Mouse (Mus musculus): ENCODE data around the gene Gp1bb. TPM values are rescaled to one million over a fixed set of nuclear protein-coding genes. Genes with fewer than 3 reads are reported as not detected.
A peak's percentile ranks its signal among the peaks of the same experiment; 100 is the strongest.

The Gp1bb gene
- polyA plus RNA-seq, 1 experiment from 2014 or later, result 32.4 TPM

DNA sequence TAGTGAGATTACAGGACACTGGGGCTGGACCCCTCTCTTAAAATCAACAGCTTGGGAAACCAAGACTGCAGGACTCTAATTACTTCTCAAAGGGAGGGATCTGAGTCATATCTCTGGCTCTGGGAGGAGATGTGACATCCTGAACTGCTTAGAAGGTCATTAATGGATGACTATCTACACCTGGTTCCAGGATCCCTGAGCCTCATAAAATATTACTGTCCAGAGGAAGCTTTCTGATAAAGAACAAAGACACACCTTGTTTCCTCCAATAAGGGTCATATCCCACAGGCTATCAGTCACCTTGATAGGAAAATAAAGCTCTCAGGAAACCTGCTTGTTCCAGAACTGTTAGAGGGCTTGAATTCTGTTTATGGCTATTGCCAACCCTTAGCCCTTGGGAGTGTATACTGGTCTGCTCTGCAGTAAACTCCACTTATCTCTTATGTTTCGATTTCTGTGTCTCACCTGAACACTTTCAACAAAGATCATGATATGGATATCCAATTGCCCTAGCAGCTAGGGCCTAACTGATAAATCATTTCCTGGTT, 17.3 kb upstream of the Gp1bb start:
- ATAC-seq (ENCODE audit: low read depth) (no peak), DNase-seq (no peak)
- 49% methylated on average over 1 of the region's 1 CpGs for WGBS (ENCODE audit: insufficient replicate concordance)
- no peak overlapping the region for H3K9ac ChIP-seq
- no peaks in the 10 kb centered on the region for H3K36me3 ChIP-seq
- H3K27me3 ChIP-seq, result peaks cover 15% of the 10 kb centered on the region; the same call in 1 of the 2 replicates
- no peaks in the 10 kb centered on the region for H3K4me1 ChIP-seq (replicated peaks)
- H3K4me2 ChIP-seq, result no peak overlapping the region
- H3K4me3 ChIP-seq (replicated peaks), result no peak overlapping the region
- no peaks in the 10 kb centered on the region for H3K9me3 ChIP-seq (replicated peaks)
- no peak overlapping the region for H3K27ac ChIP-seq

DNA sequence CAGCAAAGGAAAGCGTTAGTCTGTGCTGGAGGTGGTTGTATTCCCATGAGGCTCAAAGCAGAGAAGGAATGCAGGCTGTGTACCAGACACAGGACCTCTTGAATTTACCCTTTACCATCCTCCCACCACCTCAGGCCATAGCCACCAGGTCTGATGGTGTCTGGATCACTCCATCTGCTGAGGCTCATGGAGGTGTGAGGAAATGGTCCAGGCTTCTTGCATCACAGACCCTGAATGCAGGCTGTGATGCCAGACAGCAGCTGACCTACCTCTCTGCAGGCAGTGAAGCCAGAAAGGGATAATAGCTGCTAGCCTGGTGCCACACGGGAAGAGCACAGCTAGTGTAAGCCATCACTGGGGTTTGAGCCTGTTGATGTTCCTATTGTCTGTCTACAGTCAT, 16.2 kb upstream of the Gp1bb start:
- 43% methylated on average over 2 of the region's 2 CpGs for WGBS (ENCODE audit: insufficient replicate concordance)
- no peaks in the 10 kb centered on the region for H3K36me3 ChIP-seq
- DNase-seq (no peak), ATAC-seq (ENCODE audit: low read depth) (no peak)
- H3K27me3 ChIP-seq, result peaks cover 21% of the 10 kb centered on the region; the same call in 1 of the 2 replicates
- no peaks in the 10 kb centered on the region for H3K9me3 ChIP-seq (replicated peaks)
- H3K4me3 ChIP-seq (replicated peaks), result no peak overlapping the region
- no peak overlapping the region for H3K9ac ChIP-seq
- no peaks in the 10 kb centered on the region for H3K4me1 ChIP-seq (replicated peaks)
- H3K4me2 ChIP-seq, result no peak overlapping the region
- H3K27ac ChIP-seq, result no peak overlapping the region

GRCm38 (mm10) chr16:18636804-18637203, 14.6 kb upstream of the Gp1bb start:
- peaks cover 34% of the 10 kb centered on the region for H3K27me3 ChIP-seq
- H3K4me3 ChIP-seq (replicated peaks), result no peak overlapping the region
- no peak for ATAC-seq (ENCODE audit: low read depth)
- no peak overlapping the region for H3K27ac ChIP-seq
- WGBS (ENCODE audit: insufficient replicate concordance), result 42% methylated on average over 3 of the region's 3 CpGs
- no peak overlapping the region for H3K9ac ChIP-seq
- no peaks in the 10 kb centered on the region for H3K9me3 ChIP-seq (replicated peaks)
- no peaks in the 10 kb centered on the region for H3K36me3 ChIP-seq
- H3K4me2 ChIP-seq, result no peak overlapping the region
- no peak for DNase-seq
- no peaks in the 10 kb centered on the region for H3K4me1 ChIP-seq (replicated peaks)

DNA sequence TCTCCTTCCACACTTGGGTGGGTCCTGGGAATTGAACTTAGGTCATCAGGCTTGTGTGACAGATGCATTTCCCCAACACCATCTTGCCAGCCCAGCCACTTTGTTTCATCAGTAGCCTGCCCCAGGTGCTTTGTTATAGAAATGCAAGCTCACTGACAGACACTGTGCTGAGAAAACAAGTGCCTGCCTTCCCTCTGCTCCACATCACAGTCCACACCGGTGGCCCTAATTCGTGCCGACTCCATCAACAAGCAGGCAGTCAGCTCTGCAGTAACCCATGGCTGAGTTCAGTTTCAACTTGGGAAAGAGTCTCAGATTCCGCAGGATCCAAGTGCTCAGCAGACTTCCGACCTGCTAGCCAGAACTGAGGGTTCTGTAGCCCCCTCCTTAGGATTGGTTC, 14.2 kb upstream of the Gp1bb start:
- no peaks in the 10 kb centered on the region for H3K4me1 ChIP-seq (replicated peaks)
- 68% methylated on average over 5 of the region's 5 CpGs for WGBS (ENCODE audit: insufficient replicate concordance)
- H3K27ac ChIP-seq, result no peak overlapping the region
- no peaks in the 10 kb centered on the region for H3K36me3 ChIP-seq
- no peak for ATAC-seq (ENCODE audit: low read depth)
- no peak for DNase-seq
- no peak overlapping the region for H3K9ac ChIP-seq
- no peaks in the 10 kb centered on the region for H3K9me3 ChIP-seq (replicated peaks)
- H3K4me3 ChIP-seq (replicated peaks), result no peak overlapping the region
- H3K27me3 ChIP-seq, result peaks cover 38% of the 10 kb centered on the region
- no peak overlapping the region for H3K4me2 ChIP-seq

DNA sequence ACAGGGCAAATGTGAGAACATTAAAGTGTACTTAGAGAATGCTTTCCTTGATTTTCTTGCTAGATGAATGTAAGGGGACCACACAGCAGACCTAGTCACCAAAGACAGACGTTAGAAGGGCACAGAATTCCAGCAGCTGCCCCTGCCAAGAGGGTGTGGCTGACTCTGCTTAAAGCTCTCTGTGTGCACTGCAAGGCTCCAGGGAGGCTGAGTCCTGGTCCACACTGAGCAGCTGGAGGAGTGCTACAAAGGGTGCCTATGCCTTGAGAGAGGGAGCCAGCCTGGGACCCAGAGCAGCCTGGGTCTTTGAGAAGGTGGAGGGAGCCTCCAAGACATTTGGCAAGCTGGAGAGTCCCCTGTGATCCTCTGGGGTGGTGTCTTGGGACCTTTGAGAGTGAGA, 11.1 kb upstream of the Gp1bb start:
- no peak overlapping the region for H3K27ac ChIP-seq
- H3K9me3 ChIP-seq (replicated peaks), result no peaks in the 10 kb centered on the region
- ATAC-seq (ENCODE audit: low read depth) (no peak), DNase-seq (no peak)
- no peaks in the 10 kb centered on the region for H3K36me3 ChIP-seq
- no peak overlapping the region for H3K4me3 ChIP-seq (replicated peaks)
- peaks cover 17% of the 10 kb centered on the region for H3K4me1 ChIP-seq (replicated peaks)
- no peak overlapping the region for H3K9ac ChIP-seq
- peaks cover 61% of the 10 kb centered on the region for H3K27me3 ChIP-seq
- no peak overlapping the region for H3K4me2 ChIP-seq
- WGBS (ENCODE audit: insufficient replicate concordance), result 45% methylated on average over 1 of the region's 1 CpGs

DNA sequence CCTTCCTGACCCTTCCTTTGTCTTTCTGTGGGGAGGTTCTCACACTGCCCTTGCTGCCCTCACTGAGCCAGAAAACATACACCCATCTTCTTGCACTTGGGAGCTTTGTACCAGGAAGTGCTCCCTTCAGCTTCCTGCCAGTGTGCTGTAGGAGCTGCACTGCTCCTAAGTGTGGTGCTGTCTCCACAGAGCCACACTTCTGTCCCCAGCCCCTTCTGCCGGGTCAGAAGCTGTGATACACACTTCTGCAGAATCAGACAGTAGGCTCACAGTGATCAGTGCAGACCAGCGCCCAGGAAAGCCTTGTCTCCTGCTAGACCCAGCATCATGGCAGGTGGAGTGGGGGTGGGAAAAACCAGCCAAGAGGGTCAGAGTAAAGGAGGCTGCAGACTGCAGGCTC, 10.6 kb upstream of the Gp1bb start:
- Histone ChIP-seq H3K4me2 (no peak overlapping the region), H3K9me3 (replicated peaks) (no peaks in the 10 kb centered on the region), H3K9ac (no peak overlapping the region), H3K4me1 (replicated peaks) (peaks cover 17% of the 10 kb centered on the region), H3K4me3 (replicated peaks) (no peak overlapping the region), H3K27ac (no peak overlapping the region), H3K36me3 (no peaks in the 10 kb centered on the region), H3K27me3 (peaks cover 65% of the 10 kb centered on the region)
- no peak for DNase-seq
- 37% methylated on average over 2 of the region's 2 CpGs for WGBS (ENCODE audit: insufficient replicate concordance)
- ATAC-seq (ENCODE audit: low read depth), result no peak

DNA sequence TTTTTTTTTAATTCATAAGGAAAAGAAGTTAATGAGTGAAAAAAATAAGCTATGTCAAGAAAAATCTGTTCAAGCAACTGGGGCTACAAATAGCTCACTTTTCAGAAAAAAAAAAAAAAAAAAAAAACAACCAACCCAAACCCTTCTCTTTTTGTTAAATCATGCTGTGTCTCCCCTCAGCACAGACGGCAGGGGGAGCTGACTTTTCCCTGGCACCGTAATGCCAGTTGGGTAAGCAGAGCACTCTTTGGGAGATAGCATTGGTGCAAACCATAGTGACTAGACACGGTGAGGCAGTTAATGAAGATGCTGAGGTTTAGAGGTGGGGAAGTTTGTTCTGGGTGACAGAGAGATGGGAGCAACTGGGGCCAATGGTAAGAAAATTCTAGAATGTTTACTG, 9.9 kb upstream of the Gp1bb start:
- Histone ChIP-seq H3K27ac (no peak overlapping the region), H3K27me3 (peaks cover 67% of the 10 kb centered on the region), H3K4me3 (replicated peaks) (no peak overlapping the region), H3K9me3 (replicated peaks) (no peaks in the 10 kb centered on the region), H3K4me1 (replicated peaks) (peaks cover 17% of the 10 kb centered on the region), H3K36me3 (no peaks in the 10 kb centered on the region), H3K9ac (no peak overlapping the region), H3K4me2 (no peak overlapping the region)
- WGBS (ENCODE audit: insufficient replicate concordance), result 48% methylated on average over 3 of the region's 3 CpGs
- no peak for DNase-seq
- no peak for ATAC-seq (ENCODE audit: low read depth)

GRCm38 (mm10) chr16:18631141-18631540, 8.9 kb upstream of the Gp1bb start:
- Histone ChIP-seq H3K36me3 (no peaks in the 10 kb centered on the region), H3K27ac (no peak overlapping the region), H3K27me3 (peaks cover 76% of the 10 kb centered on the region), H3K9me3 (replicated peaks) (no peaks in the 10 kb centered on the region), H3K9ac (no peak overlapping the region), H3K4me3 (replicated peaks) (no peak overlapping the region), H3K4me1 (replicated peaks) (peaks cover 24% of the 10 kb centered on the region), H3K4me2 (no peak overlapping the region)
- 47% methylated on average over 7 of the region's 7 CpGs for WGBS (ENCODE audit: insufficient replicate concordance)
- no peak for DNase-seq
- ATAC-seq (ENCODE audit: low read depth), result no peak

- ATAC-seq (ENCODE audit: low read depth) (no peak), DNase-seq (no peak)
- Histone ChIP-seq H3K27ac (no peak overlapping the region), H3K4me3 (replicated peaks) (peak overlapping the region; percentile 62), H3K4me1 (replicated peaks) (peaks cover 32% of the 10 kb centered on the region), H3K27me3 (peaks cover 85% of the 10 kb centered on the region), H3K9me3 (replicated peaks) (no peaks in the 10 kb centered on the region), H3K9ac (no peak overlapping the region), H3K4me2 (peak overlapping the region; percentile 78), H3K36me3 (no peaks in the 10 kb centered on the region)
- 49% methylated on average over 5 of the region's 5 CpGs for WGBS (ENCODE audit: insufficient replicate concordance)
Observed at GRCm38 (mm10) chr16:18630291-18630690, 8.1 kb upstream of the Gp1bb start.

DNA sequence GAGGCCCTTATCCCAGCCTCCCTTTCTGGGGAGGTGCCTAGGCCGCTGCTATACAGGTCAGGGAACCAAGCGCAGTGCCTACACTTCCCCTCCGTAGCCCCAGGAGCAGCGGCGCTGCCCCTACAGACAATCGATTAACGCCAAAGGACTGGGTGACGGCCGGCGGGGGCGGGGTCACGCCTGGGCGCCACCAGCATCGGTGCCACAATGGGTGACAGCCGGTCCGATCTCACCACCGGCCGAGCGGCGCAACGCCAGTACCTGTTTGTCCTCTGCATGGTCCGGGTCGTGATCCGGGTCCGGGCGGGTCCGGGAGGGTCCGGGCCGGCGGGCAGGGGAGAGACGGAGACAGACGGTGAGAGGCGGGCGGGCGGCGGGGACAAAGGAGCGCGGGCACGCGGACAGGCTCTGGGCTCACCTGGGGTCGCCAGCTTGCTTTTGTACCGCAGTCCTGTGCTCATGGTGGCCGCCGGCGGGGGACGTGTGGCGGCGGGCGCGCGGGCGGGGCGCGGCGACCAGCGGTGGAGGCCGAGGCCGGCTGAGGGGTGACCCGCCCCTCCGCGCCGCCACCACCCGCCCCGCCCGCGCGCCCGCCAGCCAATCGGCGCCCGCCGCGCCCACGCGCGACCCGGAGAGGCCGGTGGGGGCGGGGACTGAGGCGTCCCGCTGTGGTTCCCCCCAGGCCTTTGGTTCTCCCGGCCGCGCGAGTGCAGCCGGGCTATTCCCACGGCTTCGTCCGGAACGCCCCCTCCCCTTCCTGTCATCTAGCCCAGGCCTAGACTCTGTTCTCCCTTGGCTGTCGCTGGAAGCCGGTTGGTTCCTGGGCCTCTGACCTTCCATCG, 7.4 kb upstream of the Gp1bb start, which contains the start of gene Sept5:
Gene Sept5 (minus strand): TSS at position 565 of the 842 bp plus-strand sequence.
- Histone ChIP-seq H3K27me3 (peaks cover 91% of the 10 kb centered on the region), H3K9ac (peak within 1 kb of the TSS; percentile 59)
- WGBS (ENCODE audit: insufficient replicate concordance), result under 1% methylated on average over 82 of the region's 93 CpGs

GRCm38 (mm10) chr16:18628948-18629340, 6.7 kb upstream of the Gp1bb start:
- Histone ChIP-seq H3K4me3 (replicated peaks) (peak overlapping the region; percentile 62), H3K36me3 (no peaks in the 10 kb centered on the region), H3K27me3 (peaks cover 98% of the 10 kb centered on the region), H3K27ac (no peak overlapping the region), H3K9ac (peak overlapping the region; percentile 59), H3K4me2 (peak overlapping the region; percentile 78), H3K9me3 (replicated peaks) (no peaks in the 10 kb centered on the region), H3K4me1 (replicated peaks) (peaks cover 32% of the 10 kb centered on the region)
- DNase-seq (no peak), ATAC-seq (ENCODE audit: low read depth) (no peak)
- 28% methylated on average over 2 of the region's 2 CpGs for WGBS (ENCODE audit: insufficient replicate concordance)

More for the DNA sequence above, 7.4 kb upstream of the Gp1bb start, which contains the start of gene Sept5:
- DNase-seq (no peak), ATAC-seq (ENCODE audit: low read depth) (peak; percentile 38; the same call in 1 of the 2 replicates)
- H3K4me3 ChIP-seq (replicated peaks), result peak within 1 kb of the TSS; percentile 62
- no peaks in the 10 kb centered on the region for H3K9me3 ChIP-seq (replicated peaks)
- no peaks in the 10 kb centered on the region for H3K36me3 ChIP-seq
- peak within 1 kb of the TSS; percentile 78 for H3K4me2 ChIP-seq
- peaks cover 32% of the 10 kb centered on the region for H3K4me1 ChIP-seq (replicated peaks)
- no peak within 1 kb of the TSS for H3K27ac ChIP-seq

Measured in liver, embryonic 13.5 days (tissue).